In the genomic region with DNA sequence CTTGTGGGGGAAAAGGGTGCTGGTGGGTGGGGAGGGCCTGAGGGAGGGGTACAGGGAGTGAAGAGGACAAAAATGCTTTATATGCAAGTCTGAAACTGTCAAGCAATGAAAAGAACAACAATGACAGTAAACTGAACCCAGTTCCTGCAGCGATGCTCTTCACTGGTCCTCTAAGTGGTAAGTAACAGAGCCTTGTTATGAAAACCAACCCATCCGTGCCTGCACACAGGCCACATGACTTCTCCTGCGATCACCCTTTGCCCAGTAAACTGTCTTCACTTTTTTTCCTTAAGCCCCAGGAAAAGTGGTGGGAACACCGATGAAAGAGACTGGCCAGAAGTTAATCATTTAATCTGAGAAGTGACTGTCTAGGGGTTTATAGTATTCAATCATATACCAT, we compare ENCODE assay signal across 23 mouse cellular contexts.
"Had no signal": no experiment of that assay in that cellular context is flagged by ENCODE, and none has a peak within 500 bp of the region (broad histone marks: within the 10 kb centered on the region; RNA-seq: fewer than 3 reads in every experiment).

No protein-coding gene starts in this region.

- H3K4me1 ChIP-seq: hindbrain, embryonic 13.5 days; hindbrain, embryonic 15.5 days; limb, embryonic 15.5 days; liver, embryonic 12.5 days had no signal

- H3K27ac ChIP-seq: forebrain, embryonic 15.5 days; heart, adult 2 months; heart, embryonic 13.5 days; heart, embryonic 15.5 days; hindbrain, embryonic 13.5 days; hindbrain, embryonic 15.5 days; hindbrain, postnatal 0 days; limb, embryonic 13.5 days; limb, embryonic 15.5 days; liver, embryonic 12.5 days; liver, embryonic 14.5 days had no signal

- DNase-seq: forebrain, postnatal 0 days; gastrocnemius, postnatal 14 days; gastrocnemius, postnatal 36 days; heart, adult 11 months; heart, adult 2 months; heart, postnatal 14 days; heart, postnatal 36 days; layer of hippocampus, adult 9-11 months; layer of hippocampus, postnatal 36 days; left cerebral cortex, postnatal 4 days; lung, adult 18-20 months had no signal

- H3K36me3 ChIP-seq: forebrain, embryonic 15.5 days; heart, embryonic 13.5 days; heart, embryonic 15.5 days; hindbrain, embryonic 13.5 days; hindbrain, embryonic 15.5 days; limb, embryonic 13.5 days; limb, embryonic 15.5 days; liver, embryonic 12.5 days had no signal

- H3K9me3 ChIP-seq: forebrain, embryonic 15.5 days; heart, embryonic 13.5 days; heart, embryonic 15.5 days; hindbrain, embryonic 13.5 days; hindbrain, embryonic 15.5 days; limb, embryonic 13.5 days; limb, embryonic 15.5 days; liver, embryonic 12.5 days had no signal

- ATAC-seq: forebrain, embryonic 15.5 days; forebrain, postnatal 0 days; hindbrain, postnatal 0 days; intestine, embryonic 16.5 days; liver, embryonic 12.5 days had no signal

- H3K4me2 ChIP-seq: forebrain, embryonic 15.5 days; heart, embryonic 11.5 days; heart, embryonic 13.5 days; heart, embryonic 15.5 days; hindbrain, embryonic 13.5 days; hindbrain, embryonic 15.5 days; limb, embryonic 13.5 days; limb, embryonic 15.5 days; liver, embryonic 12.5 days had no signal

- H3K4me3 ChIP-seq: forebrain, embryonic 15.5 days; heart, adult 2 months; heart, embryonic 13.5 days; heart, embryonic 15.5 days; hindbrain, embryonic 13.5 days; hindbrain, embryonic 15.5 days; limb, embryonic 13.5 days; limb, embryonic 15.5 days; liver, embryonic 12.5 days had no signal

- H3K9ac ChIP-seq: forebrain, embryonic 15.5 days; forebrain, postnatal 0 days; heart, embryonic 13.5 days; heart, embryonic 15.5 days; hindbrain, embryonic 13.5 days; hindbrain, embryonic 15.5 days; limb, embryonic 13.5 days; limb, embryonic 15.5 days; liver, embryonic 12.5 days; liver, embryonic 14.5 days had no signal

- H3K27me3 ChIP-seq: forebrain, embryonic 15.5 days; heart, embryonic 13.5 days; heart, embryonic 15.5 days; hindbrain, embryonic 13.5 days; hindbrain, embryonic 15.5 days; limb, embryonic 13.5 days; limb, embryonic 15.5 days; liver, embryonic 12.5 days had no signal
